In genomic region chr10:4038576-4038975, GRCm38 (mm10) we compare ENCODE assay signal across 18 mouse cellular contexts.
"Had no signal": no experiment of that assay in that cellular context is flagged by ENCODE, and none has a peak within 500 bp of the region (broad histone marks: within the 10 kb centered on the region; RNA-seq: fewer than 3 reads in every experiment).

No protein-coding gene starts in this region.

- H3K27ac ChIP-seq: liver, embryonic 12.5 days; liver, embryonic 15.5 days; lung, embryonic 15.5 days; midbrain, embryonic 10.5 days; midbrain, embryonic 13.5 days; neural tube, embryonic 13.5 days had no signal

- H3K4me2 ChIP-seq: liver, embryonic 12.5 days; liver, embryonic 15.5 days; lung, embryonic 15.5 days; midbrain, embryonic 13.5 days; neural tube, embryonic 13.5 days had no signal

- H3K4me3 ChIP-seq: liver, embryonic 12.5 days; liver, embryonic 15.5 days; lung, embryonic 15.5 days; megakaryocyte, embryonic 14.5 days; midbrain, embryonic 10.5 days; midbrain, embryonic 13.5 days; myocyte; neural tube, embryonic 13.5 days had no signal

- H3K36me3 ChIP-seq: midbrain, embryonic 13.5 days; neural tube, embryonic 13.5 days had no signal

- H3K9me3 ChIP-seq: liver, embryonic 12.5 days; liver, embryonic 15.5 days; lung, embryonic 15.5 days; megakaryocyte, embryonic 14.5 days; midbrain, embryonic 10.5 days; midbrain, embryonic 13.5 days; neural tube, embryonic 13.5 days had no signal

- H3K4me1 ChIP-seq: liver, embryonic 12.5 days; liver, embryonic 15.5 days; lung, embryonic 15.5 days; midbrain, embryonic 10.5 days; midbrain, embryonic 13.5 days; neural tube, embryonic 13.5 days had no signal

- DNase-seq: kidney, postnatal 14 days; liver; lung, adult 18-20 months; lung, postnatal 10 days; lung, postnatal 36 days; retina, postnatal 1 day; thymus, adult 18-20 months; thymus, postnatal 36 days had no signal

- H3K27me3 ChIP-seq: liver, embryonic 12.5 days; liver, embryonic 15.5 days; lung, embryonic 15.5 days; megakaryocyte, embryonic 14.5 days; midbrain, embryonic 13.5 days; neural tube, embryonic 13.5 days had no signal

- ATAC-seq: intestine, postnatal 0 days; liver, embryonic 12.5 days; midbrain, embryonic 13.5 days; midbrain, embryonic 16.5 days had no signal

- H3K9ac ChIP-seq: liver, embryonic 12.5 days; liver, embryonic 15.5 days; lung, embryonic 15.5 days; midbrain, embryonic 13.5 days; neural tube, embryonic 13.5 days had no signal
